Mouse (Mus musculus) hindbrain, embryonic 10.5 days (tissue): ENCODE data around the gene Dgki. TPM values are rescaled to one million over a fixed set of nuclear protein-coding genes. Genes with fewer than 3 reads are reported as not detected.
A peak's percentile ranks its signal among the peaks of the same experiment; 100 is the strongest.

Experiments used
- DNase-seq: peaks from one replicate; pipeline ENCODE4 v3.0.0-alpha.2; 2017; ENCODE audit warnings: low spot score
- H3K27ac ChIP-seq: fragments of 300-500 bp; sonication (generic); 2 replicates; pipeline ENCODE4 v1.5.1; 2016; ENCODE audit warnings: mild to moderate bottlenecking, moderate library complexity
- H3K27me3 ChIP-seq: fragments of 300-500 bp; sonication (generic); 2 replicates; pipeline ENCODE4 v1.6.1; 2016; ENCODE audit warnings: mild to moderate bottlenecking; ENCODE audit not compliant: poor library complexity, insufficient read depth, severe bottlenecking
- H3K36me3 ChIP-seq: fragments of 300-500 bp; sonication (generic); 2 replicates; pipeline ENCODE4 v1.6.1; 2016; ENCODE audit warnings: mild to moderate bottlenecking, moderate library complexity
- H3K4me1 ChIP-seq: fragments of 300-500 bp; sonication (generic); replicated peaks from 2 replicates; pipeline ENCODE4 v1.6.1; 2016; ENCODE audit warnings: mild to moderate bottlenecking
- H3K4me3 ChIP-seq: fragments of 300-500 bp; sonication (generic); 2 replicates; pipeline ENCODE4 v1.5.1; 2016; ENCODE audit warnings: mild to moderate bottlenecking, moderate library complexity
- H3K9me3 ChIP-seq: fragments of 300-500 bp; sonication (generic); 2 replicates; pipeline ENCODE4 v1.6.1; 2016; ENCODE audit warnings: mild to moderate bottlenecking, moderate library complexity
- WGBS: fragments of 180-500 bp; shearing (Covaris S2); methylation state at CpG from one replicate; pipeline ENCODE4 v1.1.7; 2016; 5-methylcytosine and 5-hydroxymethylcytosine counted together
- polyA plus RNA-seq: library from polyadenylated mRNA; unstranded; fragments of >200 nt; fragmentation: Nextera tagmentation; extraction: Ambion mirVana; gene quantifications from 2 replicates; pipeline ENCODE4 v1.2.1, GENCODE M21; 2016

The Dgki gene
- polyA plus RNA-seq, 1 experiment from 2014 or later = 1.0 TPM

DNA sequence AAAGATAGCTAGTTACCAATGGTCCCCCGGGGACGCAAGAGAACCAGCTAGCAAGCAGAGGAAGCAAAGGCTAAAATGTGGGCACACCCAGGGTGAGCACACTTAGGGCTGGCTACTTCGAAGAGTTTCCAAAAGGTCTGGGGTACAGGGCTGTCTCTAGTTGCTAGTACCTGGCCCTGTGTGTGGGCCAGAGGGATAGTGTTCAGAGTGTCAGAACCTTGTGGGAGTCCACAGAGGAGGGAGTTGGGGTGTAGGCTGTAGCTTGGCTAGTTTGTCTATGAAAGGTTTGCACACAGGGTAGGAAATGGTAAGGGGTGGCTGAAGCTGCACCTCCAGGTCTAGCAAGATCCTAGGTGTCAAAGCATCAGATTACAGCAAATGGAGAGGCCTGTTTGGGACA, 25.1 kb upstream of the Dgki start:
- DNase-seq = no peak
- H3K27me3 ChIP-seq = no peaks in the 10 kb centered on the region
- H3K4me1 ChIP-seq = peaks cover 7% of the 10 kb centered on the region
- H3K9me3 ChIP-seq = no peaks in the 10 kb centered on the region
- no peaks in the 10 kb centered on the region for H3K36me3 ChIP-seq
- no peak overlapping the region for H3K27ac ChIP-seq
- H3K4me3 ChIP-seq = no peak overlapping the region
- 81% methylated on average over 3 of the region's 3 CpGs for whole genome bisulfite sequencing

GRCm38 (mm10) chr6:37322641-37323040, 22.7 kb upstream of the Dgki start:
- H3K36me3 ChIP-seq = no peaks in the 10 kb centered on the region
- H3K4me1 ChIP-seq = 0 out of 2 replicates have a peak, but pooled peaks cover 2% of the 10 kb centered on the region
- H3K27me3 ChIP-seq = no peaks in the 10 kb centered on the region
- no peak overlapping the region for H3K4me3 ChIP-seq
- DNase-seq = no peak
- WGBS = 93% methylated on average over 7 of the region's 7 CpGs
- H3K27ac ChIP-seq = no peak overlapping the region
- no peaks in the 10 kb centered on the region for H3K9me3 ChIP-seq

DNA sequence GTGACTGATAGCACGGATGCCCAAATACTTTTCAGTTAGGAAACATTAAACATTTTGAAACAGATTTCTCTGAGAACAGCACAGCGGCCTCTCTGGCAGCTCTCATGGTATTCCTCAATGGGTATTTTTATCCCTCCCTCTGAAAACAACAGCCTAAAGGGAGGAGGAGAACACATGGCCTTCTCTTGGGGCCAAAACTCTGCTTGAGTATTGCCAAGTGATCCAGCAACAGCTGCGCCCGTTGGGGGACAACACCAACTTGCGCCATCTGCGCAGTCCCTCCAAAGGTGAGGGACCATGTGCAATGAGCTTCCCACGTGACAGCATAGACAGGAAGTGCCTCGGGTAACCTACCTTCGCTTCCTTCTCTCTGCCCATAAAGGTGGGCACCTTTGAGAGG, 22.1 kb upstream of the Dgki start:
- H3K4me1 ChIP-seq = no peaks in the 10 kb centered on the region
- H3K27ac ChIP-seq = no peak overlapping the region
- H3K36me3 ChIP-seq = no peaks in the 10 kb centered on the region
- H3K4me3 ChIP-seq = no peak overlapping the region
- 93% methylated on average over 9 of the region's 9 CpGs for WGBS
- no peaks in the 10 kb centered on the region for H3K9me3 ChIP-seq
- no peak for DNase-seq
- no peaks in the 10 kb centered on the region for H3K27me3 ChIP-seq

GRCm38 (mm10) chr6:37317904-37318303, 17.9 kb upstream of the Dgki start:
- H3K9me3 ChIP-seq = no peaks in the 10 kb centered on the region
- no peak overlapping the region for H3K27ac ChIP-seq
- 88% methylated on average over 5 of the region's 5 CpGs for WGBS
- H3K4me1 ChIP-seq = no peaks in the 10 kb centered on the region
- no peaks in the 10 kb centered on the region for H3K27me3 ChIP-seq
- H3K36me3 ChIP-seq = no peaks in the 10 kb centered on the region
- H3K4me3 ChIP-seq = no peak overlapping the region
- DNase-seq = no peak

GRCm38 (mm10) chr6:37315440-37315839, 15.5 kb upstream of the Dgki start:
- Histone ChIP-seq H3K27ac (no peak overlapping the region), H3K36me3 (no peaks in the 10 kb centered on the region), H3K9me3 (no peaks in the 10 kb centered on the region), H3K4me1 (no peaks in the 10 kb centered on the region), H3K27me3 (no peaks in the 10 kb centered on the region), H3K4me3 (no peak overlapping the region)
- no peak for DNase-seq

DNA sequence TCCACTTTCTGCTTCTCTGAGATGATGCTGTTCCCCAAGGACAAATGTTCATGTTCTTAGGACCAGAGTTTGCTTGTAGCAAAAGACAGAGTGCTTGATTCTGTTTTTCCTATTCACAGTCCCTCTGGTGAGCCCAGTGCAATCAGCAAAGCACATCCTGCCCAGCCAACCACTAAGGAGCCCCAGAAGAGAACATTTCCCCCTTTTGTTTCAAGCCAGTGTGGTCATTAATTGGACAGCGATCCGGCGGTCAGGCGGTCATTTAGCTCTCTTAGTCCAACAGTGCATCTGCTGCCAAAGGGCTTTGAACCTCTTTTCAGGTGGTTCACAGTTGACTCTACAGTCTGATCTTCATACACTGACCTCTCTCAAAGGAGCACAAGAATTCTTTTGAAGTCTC, 10.6 kb upstream of the Dgki start:
- Histone ChIP-seq H3K36me3 (no peaks in the 10 kb centered on the region), H3K9me3 (no peaks in the 10 kb centered on the region), H3K27ac (no peak overlapping the region), H3K27me3 (no peaks in the 10 kb centered on the region), H3K4me3 (no peak overlapping the region), H3K4me1 (no peaks in the 10 kb centered on the region)
- no peak for DNase-seq
- over 99% methylated on average over 4 of the region's 4 CpGs for WGBS

- DNase-seq = no peak
- no peaks in the 10 kb centered on the region for H3K9me3 ChIP-seq
- H3K4me1 ChIP-seq = no peaks in the 10 kb centered on the region
- WGBS = 94% methylated on average over 1 of the region's 1 CpGs
- no peak overlapping the region for H3K27ac ChIP-seq
- peaks cover 17% of the 10 kb centered on the region for H3K27me3 ChIP-seq
- H3K4me3 ChIP-seq = no peak overlapping the region
- H3K36me3 ChIP-seq = no peaks in the 10 kb centered on the region
These were observed 6.6 kb upstream of the Dgki start for GRCm38 (mm10) chr6:37306616-37307015.

- H3K27me3 ChIP-seq = peaks cover 66% of the 10 kb centered on the region
- peaks cover 32% of the 10 kb centered on the region for H3K4me1 ChIP-seq
- DNase-seq = peak; percentile 29
- no peaks in the 10 kb centered on the region for H3K9me3 ChIP-seq
- H3K36me3 ChIP-seq = no peaks in the 10 kb centered on the region
- 11% methylated on average over 13 of the region's 13 CpGs for WGBS
- peak overlapping the region; percentile 77 for H3K4me3 ChIP-seq
- peak overlapping the region; percentile 84; the same call in 1 of the 2 replicates for H3K27ac ChIP-seq
These were observed 508 bp upstream of the Dgki start for GRCm38 (mm10) chr6:37300492-37300891.

GRCm38 (mm10) chr6:37298982-37299381, 1.0 kb downstream of the Dgki start:
- 32% methylated on average over 4 of the region's 4 CpGs for WGBS
- Histone ChIP-seq H3K27me3 (peaks cover 66% of the 10 kb centered on the region), H3K4me3 (peak overlapping the region; percentile 77), H3K9me3 (no peaks in the 10 kb centered on the region), H3K36me3 (no peaks in the 10 kb centered on the region), H3K27ac (no peak overlapping the region), H3K4me1 (peaks cover 32% of the 10 kb centered on the region)
- peak; percentile 20 for DNase-seq

DNA sequence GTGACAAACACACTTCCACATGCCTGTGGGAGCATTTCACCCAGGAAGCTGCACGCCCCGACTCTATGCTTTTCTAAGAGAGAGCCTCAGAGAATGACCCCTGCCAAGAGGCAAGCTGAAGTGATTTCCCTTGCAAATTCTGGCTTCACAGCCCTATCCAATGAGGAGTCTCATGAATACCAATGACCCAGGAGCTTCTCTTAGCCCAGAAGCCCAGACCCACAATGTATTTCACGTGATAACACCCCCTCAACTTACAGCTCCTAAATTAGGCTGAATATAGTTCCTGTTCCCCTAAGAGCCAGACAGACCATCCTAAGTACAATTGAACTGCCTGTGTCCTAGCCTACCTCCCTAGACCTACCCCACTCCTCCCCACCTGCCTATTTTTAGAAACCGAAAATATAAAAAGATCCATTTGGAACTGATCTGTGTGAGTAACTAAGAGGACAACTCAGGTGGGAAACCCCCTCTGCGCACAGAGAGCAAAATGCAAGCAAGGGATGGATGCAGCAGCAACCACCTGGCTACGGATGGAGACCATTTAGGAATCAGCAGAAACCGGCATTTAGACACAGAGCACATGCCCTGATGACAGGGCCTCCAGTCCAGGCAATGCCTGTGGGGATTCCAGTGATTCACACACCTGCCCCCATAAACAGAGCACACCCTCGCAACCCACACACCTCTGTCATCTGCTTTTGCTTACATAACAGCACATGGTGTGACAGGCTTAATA, 2.1 kb downstream of the Dgki start:
- H3K27me3 ChIP-seq = peaks cover 59% of the 10 kb centered on the region
- H3K4me1 ChIP-seq = peaks cover 32% of the 10 kb centered on the region
- H3K36me3 ChIP-seq = no peaks in the 10 kb centered on the region
- WGBS = 49% methylated on average over 8 of the region's 8 CpGs
- no peak for DNase-seq
- no peak overlapping the region for H3K4me3 ChIP-seq
- no peak overlapping the region for H3K27ac ChIP-seq
- no peaks in the 10 kb centered on the region for H3K9me3 ChIP-seq

- Histone ChIP-seq H3K4me1 (0 out of 2 replicates have a peak, but pooled peaks cover 3% of the 10 kb centered on the region), H3K27ac (no peak overlapping the region), H3K9me3 (no peaks in the 10 kb centered on the region), H3K36me3 (no peaks in the 10 kb centered on the region), H3K4me3 (no peak overlapping the region), H3K27me3 (peaks cover 3% of the 10 kb centered on the region)
- WGBS = 88% methylated on average over 2 of the region's 2 CpGs
- DNase-seq = no peak
These were observed 7.9 kb downstream of the Dgki start for GRCm38 (mm10) chr6:37292068-37292467.

DNA sequence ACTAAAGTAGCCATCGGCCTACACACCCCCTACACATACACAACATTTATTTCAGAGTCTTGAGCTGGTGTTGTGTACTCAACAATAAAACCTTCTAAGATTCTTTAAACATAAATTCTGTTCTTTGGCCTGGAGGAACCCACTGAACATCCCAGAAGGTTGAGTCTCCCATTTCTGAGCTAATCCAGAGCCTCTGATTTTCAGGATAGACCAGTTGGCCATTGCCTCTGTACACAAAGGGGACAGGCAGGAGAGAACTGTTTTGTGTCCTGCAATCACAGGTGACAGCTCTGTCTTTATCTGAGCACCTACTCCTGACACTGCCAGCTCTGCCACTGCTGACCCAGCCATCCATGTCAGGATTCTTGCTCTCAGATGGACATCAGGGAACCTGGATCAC, 8.8 kb downstream of the Dgki start:
- 98% methylated on average over 1 of the region's 1 CpGs for WGBS
- H3K27me3 ChIP-seq = no peaks in the 10 kb centered on the region
- 0 out of 2 replicates have a peak, but pooled peaks cover 3% of the 10 kb centered on the region for H3K4me1 ChIP-seq
- H3K36me3 ChIP-seq = no peaks in the 10 kb centered on the region
- H3K9me3 ChIP-seq = no peaks in the 10 kb centered on the region
- no peak for DNase-seq
- H3K4me3 ChIP-seq = no peak overlapping the region
- H3K27ac ChIP-seq = no peak overlapping the region

DNA sequence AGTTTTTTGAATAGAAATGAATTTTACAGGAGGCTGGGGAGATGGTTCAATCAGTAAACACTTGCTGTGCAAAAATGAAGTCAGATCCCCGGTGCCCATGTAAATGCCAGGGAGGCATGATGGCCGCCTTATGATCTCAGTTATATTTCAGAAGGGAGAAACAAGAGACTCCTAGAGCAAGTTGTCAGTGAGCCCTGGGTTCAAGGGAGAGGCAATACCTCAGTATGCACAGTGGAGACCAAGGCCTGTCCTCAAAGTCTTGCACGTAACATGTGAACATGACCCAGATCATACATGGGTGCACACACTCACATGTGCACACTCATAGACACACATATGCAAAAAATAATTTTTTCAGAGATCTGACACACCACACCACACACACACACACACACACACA, 9.3 kb downstream of the Dgki start:
- Histone ChIP-seq H3K9me3 (no peaks in the 10 kb centered on the region), H3K27me3 (no peaks in the 10 kb centered on the region), H3K27ac (no peak overlapping the region), H3K36me3 (no peaks in the 10 kb centered on the region), H3K4me3 (no peak overlapping the region), H3K4me1 (0 out of 2 replicates have a peak, but pooled peaks cover 3% of the 10 kb centered on the region)
- 98% methylated on average over 3 of the region's 3 CpGs for WGBS
- no peak for DNase-seq

GRCm38 (mm10) chr6:37286134-37286533, 13.8 kb downstream of the Dgki start:
- Histone ChIP-seq H3K27ac (no peak overlapping the region), H3K4me1 (no peaks in the 10 kb centered on the region), H3K4me3 (no peak overlapping the region), H3K36me3 (no peaks in the 10 kb centered on the region), H3K27me3 (no peaks in the 10 kb centered on the region), H3K9me3 (no peaks in the 10 kb centered on the region)
- 87% methylated on average over 4 of the region's 4 CpGs for WGBS
- DNase-seq = no peak
